Mouse (Mus musculus) ovary, postnatal 36 days (tissue): Measurements from ENCODE around the gene Myo1a.

ENCODE experiments used
- DNase-seq: peaks from one replicate; pipeline ENCODE4 v3.0.0; 2022; ENCODE audit warnings: low spot score, mixed read lengths

The Myo1a gene

DNA sequence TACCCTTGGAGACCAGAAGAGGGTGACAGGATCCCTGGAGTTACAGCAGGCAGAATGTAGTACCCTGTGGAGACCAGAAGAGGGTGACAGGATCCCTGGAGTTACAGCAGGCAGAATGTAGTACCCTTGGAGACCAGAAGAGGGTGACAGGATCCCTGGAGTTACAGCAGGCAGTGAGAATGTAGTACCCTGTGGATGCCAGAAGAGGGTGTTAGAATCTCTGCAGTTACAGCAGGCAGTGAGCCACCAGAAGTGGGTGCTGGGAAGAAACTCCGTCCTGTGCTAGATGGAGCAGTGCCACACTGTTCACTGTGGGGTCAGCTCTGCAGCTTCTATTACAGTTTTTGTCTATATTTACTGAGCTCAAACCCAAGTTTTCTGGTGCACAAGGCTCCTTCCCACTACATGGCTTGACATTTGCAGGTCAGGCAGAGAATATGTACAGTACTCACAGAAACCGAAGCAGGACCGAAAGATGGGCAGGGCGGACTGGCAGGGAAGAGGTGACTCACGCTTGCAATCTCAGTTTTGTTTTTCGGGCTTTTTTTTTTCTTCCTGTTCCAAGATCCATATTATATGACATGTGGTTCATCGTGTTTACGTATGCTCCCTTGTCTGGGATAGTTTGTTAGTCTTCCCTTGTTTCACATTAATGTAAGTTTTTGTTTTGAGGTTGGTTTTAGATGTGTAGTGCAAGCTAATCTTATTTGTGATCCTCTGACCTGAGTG is 30.0 kb upstream of the Myo1a start:
- DNase-seq, result peak; percentile 61

- DNase-seq, result no peak
Observed at GRCm38 (mm10) chr10:127675859-127676398, 29.0 kb upstream of the Myo1a start.

- DNase-seq, result peak; percentile 91
Observed at GRCm38 (mm10) chr10:127676691-127677548, 28.1 kb upstream of the Myo1a start.

DNA sequence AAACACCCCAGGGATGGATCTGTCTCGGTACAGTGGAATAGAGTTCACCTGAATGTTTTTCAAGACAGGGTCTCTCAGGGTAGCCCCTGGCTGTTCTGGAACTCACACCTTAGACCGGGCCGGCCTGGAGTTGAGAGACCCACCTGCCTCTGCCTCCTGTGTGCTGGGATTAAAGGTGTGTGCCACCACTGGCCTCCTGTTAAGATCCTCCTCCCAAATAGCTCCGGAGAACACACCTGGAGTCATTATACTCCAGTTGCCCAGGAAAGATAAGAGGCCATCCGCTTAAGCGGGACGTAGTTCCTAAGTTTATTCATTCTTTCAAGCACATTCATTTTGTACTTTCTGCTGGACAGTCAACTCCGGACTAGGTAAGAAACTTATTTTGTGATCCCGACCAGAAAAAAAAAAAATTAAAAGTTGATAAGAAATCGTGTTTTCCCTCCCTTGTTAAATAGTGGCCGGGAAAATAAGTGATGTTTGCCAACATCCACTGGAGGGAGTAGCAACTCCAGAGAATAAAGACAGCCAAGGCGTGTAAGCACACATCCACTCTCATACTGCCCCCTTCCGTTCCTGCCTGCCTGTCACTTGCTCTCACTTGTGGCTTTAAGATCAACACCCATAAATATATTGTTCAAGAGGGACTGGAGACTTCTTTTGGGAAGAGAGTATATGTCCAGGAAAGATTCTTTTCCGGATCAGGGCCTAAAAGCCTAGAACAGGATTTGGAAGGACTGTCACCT is 27.2 kb upstream of the Myo1a start:
- DNase-seq, result peak; percentile 51

- DNase-seq, result no peak
Observed at GRCm38 (mm10) chr10:127679208-127679607, 25.8 kb upstream of the Myo1a start.

GRCm38 (mm10) chr10:127679881-127680280 is 25.1 kb upstream of the Myo1a start:
- no peak for DNase-seq

DNA sequence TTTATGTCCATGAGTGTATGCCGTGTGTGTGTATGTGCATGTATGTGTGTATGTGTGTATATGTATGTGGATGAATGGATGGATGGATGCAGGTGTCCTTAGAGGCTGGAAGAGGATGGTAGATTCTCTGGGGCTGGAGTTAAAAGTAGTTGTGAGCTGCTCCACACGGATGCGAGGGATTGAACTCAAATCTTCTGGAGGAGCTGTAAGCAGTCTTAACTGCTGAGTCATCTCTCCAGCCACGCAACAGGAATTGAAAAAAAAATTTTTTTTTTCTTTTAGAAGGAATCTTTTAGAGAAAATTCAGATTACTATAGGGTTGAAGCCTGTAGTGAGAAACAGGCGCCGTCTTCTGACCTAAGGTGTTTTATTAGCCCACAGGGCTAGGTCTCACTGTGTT is 22.1 kb upstream of the Myo1a start:
- DNase-seq, result no peak

DNA sequence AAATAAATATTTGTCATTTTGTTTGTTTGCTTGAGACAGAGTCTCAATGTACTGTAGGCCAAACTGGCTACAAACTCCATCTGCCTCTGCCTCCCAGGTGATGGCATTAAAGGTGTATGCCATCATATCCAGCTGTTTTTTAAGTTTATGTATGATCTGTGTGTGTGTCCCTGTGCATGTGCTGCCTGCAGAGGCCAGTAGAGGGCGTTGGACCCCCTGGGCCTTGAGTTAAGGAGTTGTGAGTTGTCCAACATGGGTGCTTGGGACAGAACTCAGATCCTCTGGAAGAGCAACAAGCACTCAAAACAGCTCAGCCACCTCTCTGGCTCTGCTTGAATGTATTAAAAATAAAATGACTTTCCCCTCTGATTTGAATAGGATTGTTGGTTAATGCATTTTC is 13.9 kb upstream of the Myo1a start:
- no peak for DNase-seq

DNA sequence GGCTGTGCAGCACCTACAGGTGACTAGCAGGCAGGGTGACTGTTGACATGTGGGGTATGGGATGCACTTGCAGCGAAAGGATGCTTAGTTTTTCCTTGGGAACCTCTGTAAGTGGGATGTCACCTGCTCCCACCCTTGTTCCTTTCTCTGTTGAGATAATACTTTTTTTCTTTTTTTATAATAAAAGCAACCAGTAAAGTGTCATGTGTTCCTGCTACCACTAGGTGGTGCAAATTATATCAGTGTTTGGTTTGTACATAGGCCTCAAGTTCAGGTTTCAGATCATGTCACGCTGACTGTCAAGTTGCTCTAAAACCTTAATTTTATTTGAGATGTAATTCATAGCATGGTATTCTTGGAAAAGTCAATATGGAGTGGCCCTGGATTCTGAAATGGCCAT is 10.3 kb upstream of the Myo1a start:
- no peak for DNase-seq

GRCm38 (mm10) chr10:127695775-127696174 is 9.2 kb upstream of the Myo1a start:
- no peak for DNase-seq

GRCm38 (mm10) chr10:127698966-127699365 is 6.0 kb upstream of the Myo1a start:
- DNase-seq, result no peak

DNA sequence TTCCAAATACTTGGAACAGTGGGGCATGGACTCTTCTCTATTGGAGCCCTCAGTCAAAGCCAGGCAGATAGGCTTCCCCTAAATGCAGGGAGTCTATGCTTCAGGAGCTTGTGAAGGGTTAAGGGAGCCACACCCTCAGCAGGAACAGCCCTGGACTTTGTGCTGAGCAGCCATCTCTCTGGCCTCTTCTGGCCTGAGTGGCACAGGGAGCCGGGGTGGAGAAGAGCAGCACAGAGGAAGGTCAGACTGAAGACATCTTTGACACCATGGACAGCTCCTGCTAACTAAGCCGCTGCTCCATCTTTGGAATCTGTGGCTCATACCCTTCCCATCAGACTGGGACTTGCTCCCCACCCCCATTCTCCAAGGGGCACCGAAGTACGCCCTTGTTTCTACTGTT is 1.7 kb upstream of the Myo1a start:
- no peak for DNase-seq

GRCm38 (mm10) chr10:127704293-127704692 is 677 bp upstream of the Myo1a start:
- DNase-seq, result no peak

- no peak for DNase-seq
Observed at GRCm38 (mm10) chr10:127705783-127706182, 813 bp downstream of the Myo1a start.

- DNase-seq, result peak; percentile 74
Observed at GRCm38 (mm10) chr10:127707721-127708120, 2.8 kb downstream of the Myo1a start.

DNA sequence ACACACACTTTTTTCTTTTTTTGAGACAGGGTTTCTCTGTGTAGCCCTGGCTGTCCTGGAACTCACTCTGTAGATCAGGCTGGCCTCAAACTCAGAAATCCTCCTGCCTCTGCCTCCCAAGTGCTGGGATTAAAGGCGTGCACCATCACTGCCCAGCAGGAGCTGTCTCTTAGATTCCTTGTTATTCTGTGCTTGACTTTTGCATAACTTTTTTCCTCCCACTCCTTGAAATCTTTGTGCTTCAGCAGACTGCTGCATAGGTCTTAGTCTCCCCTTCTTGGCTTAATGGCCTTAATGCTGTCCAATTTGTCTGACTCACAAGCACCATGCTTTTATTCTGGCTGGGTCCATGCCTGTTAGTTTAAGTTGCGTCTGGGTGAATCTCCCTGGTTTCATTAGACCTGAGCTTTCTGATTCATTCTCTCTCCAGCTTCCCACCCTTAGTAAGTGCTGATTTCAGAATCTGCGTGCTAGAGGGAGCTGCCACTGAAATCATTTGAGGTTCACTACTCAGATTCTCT is 3.9 kb downstream of the Myo1a start:
- no peak for DNase-seq

GRCm38 (mm10) chr10:127710331-127710730 is 5.4 kb downstream of the Myo1a start:
- no peak for DNase-seq

- DNase-seq, result no peak
Observed at GRCm38 (mm10) chr10:127712736-127713135, 7.8 kb downstream of the Myo1a start.

DNA sequence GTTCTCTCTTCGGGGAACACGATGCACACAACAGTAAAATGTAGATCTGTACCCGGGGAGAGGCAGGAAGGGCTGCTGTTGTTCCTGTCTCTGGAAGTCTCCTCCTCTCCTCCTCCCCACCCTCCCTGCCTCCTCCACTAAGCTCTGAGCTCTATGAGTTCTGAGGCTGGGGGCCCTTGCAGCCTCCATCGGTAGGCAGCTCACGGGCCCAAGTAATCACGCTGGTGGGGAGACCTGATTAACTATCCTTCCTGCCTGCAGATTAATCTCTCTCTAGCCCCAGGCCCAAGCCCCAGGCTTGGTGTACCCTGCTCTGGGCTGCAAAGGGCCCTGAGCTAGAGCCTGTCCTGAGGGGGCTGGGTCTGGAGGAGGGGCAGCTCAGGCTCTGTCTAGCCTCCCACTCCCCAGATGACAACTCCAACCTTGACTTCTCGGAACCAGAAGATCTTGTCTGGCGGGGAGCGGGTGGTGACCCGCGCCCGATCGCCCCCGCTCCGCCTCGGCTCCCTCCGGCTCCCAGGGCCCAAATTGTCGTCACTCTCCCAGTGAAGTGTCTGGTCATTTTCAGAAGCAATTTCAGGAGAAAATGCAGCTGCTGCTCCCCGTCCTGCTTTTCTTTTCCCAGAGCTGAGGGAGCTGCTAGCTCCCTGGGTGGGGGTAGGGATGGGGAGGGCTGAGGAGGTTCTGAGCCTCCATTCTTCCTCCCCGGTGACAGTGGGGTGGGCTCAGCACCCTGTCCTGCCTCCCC is 16.9 kb downstream of the Myo1a start:
- no peak for DNase-seq

GRCm38 (mm10) chr10:127724178-127724577 is 19.2 kb downstream of the Myo1a start, which contains the start of gene Tac2:
TSS of gene Tac2 (plus strand) at chr10:127724478.
- no peak for DNase-seq

DNA sequence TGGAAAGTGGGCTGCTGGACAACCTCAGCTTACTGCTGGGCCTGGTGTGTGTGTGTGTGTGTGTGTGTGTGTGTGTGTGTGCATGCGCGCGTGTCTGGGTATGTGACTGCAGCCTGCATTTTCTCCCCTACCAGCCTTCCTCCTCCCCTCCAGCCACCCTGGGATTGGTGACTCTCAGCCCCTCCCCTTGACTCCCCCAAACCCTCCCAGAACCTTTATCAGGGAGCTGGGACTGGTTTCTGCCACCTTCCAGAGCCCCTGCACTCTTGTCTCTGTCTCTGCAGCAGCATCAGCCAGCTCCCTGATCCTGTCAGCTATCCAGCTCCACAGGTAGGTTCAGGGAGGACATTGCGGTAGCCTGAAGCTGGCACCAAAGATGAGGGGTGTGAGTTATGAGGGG is 20.2 kb downstream of the Myo1a start:
- DNase-seq, result no peak
